In genomic region chr5:5663057-5663456, GRCm38 (mm10) we compare ENCODE assay signal across 8 mouse cellular contexts. TPM values are rescaled to one million over a fixed set of nuclear protein-coding genes. Genes with fewer than 3 reads are reported as not detected.
DNase-seq lines count a peak whose midpoint lies in the region; ATAC-seq and TF ChIP-seq lines count a peak whose summit lies in the region.

No protein-coding gene starts in this region.

- no peaks in the 10 kb centered on the region for H3K9me3 ChIP-seq in forebrain, embryonic 10.5 days
- no peaks in the 10 kb centered on the region for H3K9me3 ChIP-seq in limb, embryonic 10.5 days (replicated peaks)
- H3K9me3 ChIP-seq in neural tube, embryonic 13.5 days, result no peaks in the 10 kb centered on the region

- H3K27me3 ChIP-seq in forebrain, embryonic 10.5 days (ENCODE audit: poor library complexity, severe bottlenecking), result peaks cover 5% of the 10 kb centered on the region; the same call in 1 of the 2 replicates
- H3K27me3 ChIP-seq in limb, embryonic 10.5 days (ENCODE audit: low read depth, poor library complexity, severe bottlenecking), result peaks cover 7% of the 10 kb centered on the region; the same call in 1 of the 2 replicates
- H3K27me3 ChIP-seq in neural tube, embryonic 13.5 days, result 0 out of 2 replicates have a peak, but pooled peaks cover 7% of the 10 kb centered on the region

- ATAC-seq in neural tube, embryonic 13.5 days (ENCODE audit: low read depth), result 0 out of 2 replicates have a peak, but pooled peaks have one; percentile 7
- ATAC-seq in erythroblast, adult 5-6 weeks (replicated peaks; ENCODE audit: low FRiP score, poor library complexity, severe bottlenecking), result no peak

- peak overlapping the region; percentile 87 for H3K4me2 ChIP-seq in neural tube, embryonic 13.5 days

- WGBS in forebrain, embryonic 10.5 days, result 45% methylated on average over 6 of the region's 6 CpGs
- 43% methylated on average over 6 of the region's 6 CpGs for WGBS in limb, embryonic 10.5 days
- WGBS in neural tube, embryonic 13.5 days, result 43% methylated on average over 6 of the region's 6 CpGs

- H3K9ac ChIP-seq in neural tube, embryonic 13.5 days, result peak overlapping the region; percentile 85

- no peak for TF ChIP-seq CTCF in layer of hippocampus, adult 2 months (conservative IDR thresholded peaks at IDR 0.05)

- DNase-seq in layer of hippocampus, adult 2 months (ENCODE audit: low spot score in 2 of 2), result no peak
- DNase-seq in layer of hippocampus, adult 9-11 months, result no peak
- no peak for DNase-seq in forebrain, embryonic 10.5 days (ENCODE audit: extremely low spot score, low spot score)
- DNase-seq in limb, embryonic 10.5 days (ENCODE audit: low spot score), result no peak
- no peak for DNase-seq in urinary bladder, adult 18-20 months (ENCODE audit: low spot score in 2 of 2)
- DNase-seq in frontal cortex, postnatal 36 days (ENCODE audit: low spot score in 2 of 2), result no peak

- H3K4me1 ChIP-seq in forebrain, embryonic 10.5 days, result peaks cover 20% of the 10 kb centered on the region
- H3K4me1 ChIP-seq in limb, embryonic 10.5 days, result peaks cover 14% of the 10 kb centered on the region; the same call in 1 of the 2 replicates
- H3K4me1 ChIP-seq in neural tube, embryonic 13.5 days (replicated peaks), result peaks cover 24% of the 10 kb centered on the region

- H3K36me3 ChIP-seq in forebrain, embryonic 10.5 days (replicated peaks), result no peaks in the 10 kb centered on the region
- peaks cover 2% of the 10 kb centered on the region; the same call in 1 of the 2 replicates for H3K36me3 ChIP-seq in limb, embryonic 10.5 days
- H3K36me3 ChIP-seq in neural tube, embryonic 13.5 days, result no peaks in the 10 kb centered on the region

- peak overlapping the region; percentile 76 for H3K4me3 ChIP-seq in layer of hippocampus, adult 2 months
- peak overlapping the region; percentile 84 for H3K4me3 ChIP-seq in forebrain, embryonic 10.5 days
- peak overlapping the region; percentile 79 for H3K4me3 ChIP-seq in limb, embryonic 10.5 days
- H3K4me3 ChIP-seq in neural tube, embryonic 13.5 days, result peak overlapping the region; percentile 71

- no peak overlapping the region for H3K27ac ChIP-seq in layer of hippocampus, adult 2 months
- H3K27ac ChIP-seq in forebrain, embryonic 10.5 days, result no peak overlapping the region
- no peak overlapping the region for H3K27ac ChIP-seq in limb, embryonic 10.5 days
- H3K27ac ChIP-seq in neural tube, embryonic 13.5 days (replicated peaks), result no peak overlapping the region

RNA-seq across cellular contexts. Expression of gene Cfap69, which starts 1.0 kb away (rescaled TPM):
- total RNA-seq in layer of hippocampus, adult 2 months (2021), result 10 to 100 TPM; 14.7 to 14.8 TPM
- 3.7 and 3.8 TPM in 2 replicates for polyA plus RNA-seq in forebrain, embryonic 10.5 days (2016; fragmentation: Nextera tagmentation; extraction: Ambion mirVana)
- 1.9 and 2.4 TPM in 2 replicates for polyA plus RNA-seq in limb, embryonic 10.5 days (2016; fragmentation: Nextera tagmentation; extraction: Ambion mirVana)
- 3.7 and 5.2 TPM in 2 replicates for polyA plus RNA-seq in neural tube, embryonic 13.5 days (2015; fragmentation: Nextera tagmentation; extraction: Ambion mirVana)
- not detected in 2 replicates for total RNA-seq in erythroblast, adult 5-6 weeks (2015; ENCODE audit: low replicate concordance)
- 4.6 TPM in 1 of 2 replicates, not detected in the other for total RNA-seq in erythroblast, adult 5-6 weeks (2017; ENCODE audit: low replicate concordance)

RNA-seq across cellular contexts. Expression of gene Steap2, which starts 31.3 kb away (rescaled TPM):
- total RNA-seq in layer of hippocampus, adult 2 months (2021), result 1 to 10 TPM; 5.3 to 7.1 TPM
- polyA plus RNA-seq in forebrain, embryonic 10.5 days (2016; fragmentation: Nextera tagmentation; extraction: Ambion mirVana), result 6.5 and 6.8 TPM in 2 replicates
- 5.8 and 6.8 TPM in 2 replicates for polyA plus RNA-seq in limb, embryonic 10.5 days (2016; fragmentation: Nextera tagmentation; extraction: Ambion mirVana)
- polyA plus RNA-seq in neural tube, embryonic 13.5 days (2015; fragmentation: Nextera tagmentation; extraction: Ambion mirVana), result 6.0 and 6.2 TPM in 2 replicates
- not detected in 2 replicates for total RNA-seq in erythroblast, adult 5-6 weeks (2015; ENCODE audit: low replicate concordance)
- total RNA-seq in erythroblast, adult 5-6 weeks (2017; ENCODE audit: low replicate concordance), result not detected in 2 replicates
